Mouse (Mus musculus): ENCODE measurements around the gene Abhd13.

GRCm38 (mm10) chr8:10031177-10031576 lies 53.7 kb downstream of the Abhd13 start:
- no peak for TF ChIP-seq POLR2A (IDR thresholded peaks at IDR 0.05; ENCODE audit: insufficient read depth, low read depth, low read length)
- no peak for TF ChIP-seq CTCF (IDR thresholded peaks at IDR 0.05; ENCODE audit: insufficient read depth, low read depth, low read length)

Measured in olfactory bulb, adult 2 months (tissue).